12 mouse cellular contexts compared by ENCODE assay signal in genomic region chr5:122769101-122769568, GRCm38 (mm10). TPM values are rescaled to one million over a fixed set of nuclear protein-coding genes. Genes with fewer than 3 reads are reported as not detected.
DNase-seq lines count a peak whose midpoint lies in the region; ATAC-seq and TF ChIP-seq lines count a peak whose summit lies in the region.
"Had no signal": no experiment of that assay in that cellular context is flagged by ENCODE, and none has a peak within 500 bp of the region (broad histone marks: within the 10 kb centered on the region; RNA-seq: fewer than 3 reads in every experiment).

No protein-coding gene starts in this region.

- peak; percentile 22; the same call in 1 of the 2 replicates for ATAC-seq in heart, postnatal 0 days (ENCODE audit: insufficient read depth, low read depth)
- ATAC-seq in erythroblast, adult 5-6 weeks (replicated peaks; ENCODE audit: low FRiP score, poor library complexity, severe bottlenecking): peak; percentile 61
- ATAC-seq in megakaryocyte progenitor cell, adult 5-6 weeks (replicated peaks; ENCODE audit: poor library complexity): peak; percentile 78
- no peak for ATAC-seq in midbrain, postnatal 0 days (ENCODE audit: low FRiP score)
- no peak for ATAC-seq in hindbrain, embryonic 16.5 days
- ATAC-seq: inflammation-experienced regulatory T-cells, adult 6 months had no signal

- H3K9ac ChIP-seq in heart, postnatal 0 days (replicated peaks; ENCODE audit: low read depth, low read length): no peak overlapping the region
- no peak overlapping the region for H3K9ac ChIP-seq in ES-Bruce4 (ENCODE audit: low read depth, poor library complexity, severe bottlenecking)
- H3K9ac ChIP-seq in midbrain, postnatal 0 days (replicated peaks; ENCODE audit: low read length, poor library complexity, severe bottlenecking): no peak overlapping the region
- H3K9ac ChIP-seq in hindbrain, embryonic 16.5 days (ENCODE audit: low read depth, low read length): no peak overlapping the region

- WGBS in heart, postnatal 0 days: 84% methylated on average over 15 of the region's 15 CpGs
- WGBS in midbrain, postnatal 0 days: 89% methylated on average over 15 of the region's 15 CpGs
- WGBS in hindbrain, embryonic 16.5 days: 85% methylated on average over 15 of the region's 15 CpGs

- no peak overlapping the region for H3K4me2 ChIP-seq in heart, postnatal 0 days (ENCODE audit: low read depth, low read length)
- H3K4me2 ChIP-seq in midbrain, postnatal 0 days (ENCODE audit: low read depth, low read length, poor library complexity, severe bottlenecking): no peak overlapping the region
- H3K4me2 ChIP-seq in hindbrain, embryonic 16.5 days (ENCODE audit: low read length): no peak overlapping the region

- no peak for TF ChIP-seq CTCF in heart, postnatal 0 days (IDR thresholded peaks at IDR 0.05; ENCODE audit: low read depth)
- no peak for TF ChIP-seq CTCF in ES-Bruce4 (IDR thresholded peaks at IDR 0.05; ENCODE audit: low read depth, low read length)
- no peak for TF ChIP-seq CTCF in midbrain, postnatal 0 days (IDR thresholded peaks at IDR 0.05)

- no peaks in the 10 kb centered on the region for H3K9me3 ChIP-seq in heart, postnatal 0 days (replicated peaks; ENCODE audit: control insufficient read depth, low read length)
- no peaks in the 10 kb centered on the region for H3K9me3 ChIP-seq in ES-Bruce4 (replicated peaks; ENCODE audit: control insufficient read depth, insufficient read depth, low read length, poor library complexity, severe bottlenecking)
- no peaks in the 10 kb centered on the region for H3K9me3 ChIP-seq in midbrain, postnatal 0 days (ENCODE audit: low read length)
- no peaks in the 10 kb centered on the region for H3K9me3 ChIP-seq in hindbrain, embryonic 16.5 days (ENCODE audit: control insufficient read depth, low read length)

- no peak for TF ChIP-seq EP300 in heart, postnatal 0 days (IDR thresholded peaks at IDR 0.05; ENCODE audit: low read depth)
- TF ChIP-seq EP300 in ES-Bruce4 (IDR thresholded peaks at IDR 0.05; ENCODE audit: insufficient read depth, low read depth, low read length): 0 out of 2 replicates have a peak, but pooled peaks have one; percentile 20

- DNase-seq in heart, postnatal 0 days (ENCODE audit: low spot score): no peak
- DNase-seq in heart, postnatal 36 days: no peak
- DNase-seq in midbrain, postnatal 0 days (ENCODE audit: low spot score): no peak
- DNase-seq in right cerebral cortex, adult 2 months (ENCODE audit: low spot score in 2 of 2): no peak
- DNase-seq: cerebellum, adult 9-10 months; gastrocnemius, adult 2 months; right cerebral cortex, adult 18-20 months had no signal

- intact Hi-C loops in heart, postnatal 36 days (cut with DNase I): no loop called here

- H3K36me3 ChIP-seq in heart, postnatal 0 days (replicated peaks; ENCODE audit: control insufficient read depth, insufficient read depth, low read length): 0 out of 2 replicates have a peak, but pooled peaks cover 3% of the 10 kb centered on the region
- H3K36me3 ChIP-seq in ES-Bruce4 (ENCODE audit: control insufficient read depth, insufficient read depth, low read length, poor library complexity, severe bottlenecking): no peaks in the 10 kb centered on the region
- H3K36me3 ChIP-seq in midbrain, postnatal 0 days (ENCODE audit: insufficient read depth, low read length): no peaks in the 10 kb centered on the region; the same call in 1 of the 2 replicates
- no peaks in the 10 kb centered on the region for H3K36me3 ChIP-seq in hindbrain, embryonic 16.5 days (ENCODE audit: control insufficient read depth, insufficient read depth, low read length)

- no peaks in the 10 kb centered on the region for H3K27me3 ChIP-seq in heart, postnatal 0 days (ENCODE audit: control insufficient read depth, insufficient read depth, low read length)
- H3K27me3 ChIP-seq in ES-Bruce4 (ENCODE audit: control insufficient read depth, insufficient read depth, low read length, poor library complexity, severe bottlenecking): no peaks in the 10 kb centered on the region
- no peaks in the 10 kb centered on the region for H3K27me3 ChIP-seq in midbrain, postnatal 0 days (ENCODE audit: insufficient read depth, low read length)
- H3K27me3 ChIP-seq in hindbrain, embryonic 16.5 days (replicated peaks; ENCODE audit: control insufficient read depth, insufficient read depth, low read length): no peaks in the 10 kb centered on the region

- H3K4me3 ChIP-seq in heart, postnatal 0 days (ENCODE audit: low read depth, low read length): no peak overlapping the region
- H3K4me3 ChIP-seq in ES-Bruce4 (ENCODE audit: low read depth, low read length): peak overlapping the region; percentile 22; the same call in 1 of the 2 replicates
- no peak overlapping the region for H3K4me3 ChIP-seq in midbrain, postnatal 0 days (ENCODE audit: low read depth, low read length)
- H3K4me3 ChIP-seq in hindbrain, embryonic 16.5 days (ENCODE audit: low read length): no peak overlapping the region
- H3K4me3 ChIP-seq: gastrocnemius, adult 2 months had no signal

- peaks cover 6% of the 10 kb centered on the region; the same call in 1 of the 2 replicates for H3K4me1 ChIP-seq in heart, postnatal 0 days (ENCODE audit: control insufficient read depth, insufficient read depth)
- H3K4me1 ChIP-seq in ES-Bruce4 (ENCODE audit: control insufficient read depth, insufficient read depth, low read length): peaks cover 2% of the 10 kb centered on the region
- no peaks in the 10 kb centered on the region; the same call in 1 of the 2 replicates for H3K4me1 ChIP-seq in midbrain, postnatal 0 days (ENCODE audit: insufficient read depth, low read length)
- peaks cover 6% of the 10 kb centered on the region; the same call in 1 of the 2 replicates for H3K4me1 ChIP-seq in hindbrain, embryonic 16.5 days (ENCODE audit: control insufficient read depth, insufficient read depth, low read depth, low read length)

- H3K27ac ChIP-seq in heart, postnatal 0 days (ENCODE audit: low read depth): no peak overlapping the region
- H3K27ac ChIP-seq in ES-Bruce4 (ENCODE audit: insufficient read depth, low read length): no peak overlapping the region
- no peak overlapping the region for H3K27ac ChIP-seq in midbrain, postnatal 0 days (ENCODE audit: low read depth, low read length)
- no peak overlapping the region for H3K27ac ChIP-seq in hindbrain, embryonic 16.5 days (ENCODE audit: low read depth, low read length)

- no peak for TF ChIP-seq POLR2A in ES-Bruce4 (IDR thresholded peaks at IDR 0.05; ENCODE audit: insufficient read depth, low read length)

RNA-seq across cellular contexts. Expression of gene Camkk2, which starts 10.1 kb away (rescaled TPM):
- total RNA-seq in heart, postnatal 0 days (2014; rRNA removed; ENCODE audit: low replicate concordance): 9.3 and 24.0 TPM in 2 replicates
- polyA plus RNA-seq in heart, postnatal 0 days (2015; fragmentation: Nextera tagmentation; extraction: Ambion mirVana): 11.7 and 13.0 TPM in 2 replicates
- total RNA-seq in heart, postnatal 36 days (2021): 10 to 100 TPM in 1 of 2 experiments, 1 to 10 TPM in 1; 9.2 to 11.2 TPM
- polyA plus RNA-seq in ES-Bruce4 (2011; ENCODE audit: insufficient read depth, insufficient read length, low read depth, missing spikeins): 24.4 and 26.2 TPM in 2 replicates
- total RNA-seq in erythroblast, adult 5-6 weeks (2015; ENCODE audit: low replicate concordance): 10.9 and 24.0 TPM in 2 replicates
- 12.8 and 21.6 TPM in 2 replicates for total RNA-seq in erythroblast, adult 5-6 weeks (2017; ENCODE audit: low replicate concordance)
- total RNA-seq in megakaryocyte progenitor cell, adult 5-6 weeks (2015): 29.4 and 30.7 TPM in 2 replicates
- total RNA-seq in megakaryocyte progenitor cell, adult 5-6 weeks (2017): 23.2 and 34.3 TPM in 2 replicates
- 70.5 and 70.9 TPM in 2 replicates for total RNA-seq in midbrain, postnatal 0 days (2014; rRNA removed)
- 66.8 and 67.5 TPM in 2 replicates for polyA plus RNA-seq in midbrain, postnatal 0 days (2015; fragmentation: Nextera tagmentation; extraction: Ambion mirVana)
- 68.1 and 69.3 TPM in 2 replicates for polyA plus RNA-seq in hindbrain, embryonic 16.5 days (2015; fragmentation: Nextera tagmentation; extraction: Ambion mirVana)

RNA-seq across cellular contexts. Expression of gene Anapc5, which starts 52.0 kb away (rescaled TPM):
- total RNA-seq in heart, postnatal 0 days (2014; rRNA removed; ENCODE audit: low replicate concordance): 380 and 418 TPM in 2 replicates
- 195 and 213 TPM in 2 replicates for polyA plus RNA-seq in heart, postnatal 0 days (2015; fragmentation: Nextera tagmentation; extraction: Ambion mirVana)
- 100 to 1,000 TPM; 163 to 171 TPM for total RNA-seq in heart, postnatal 36 days (2021)
- 344 and 397 TPM in 2 replicates for polyA plus RNA-seq in ES-Bruce4 (2011; ENCODE audit: insufficient read depth, insufficient read length, low read depth, missing spikeins)
- total RNA-seq in erythroblast, adult 5-6 weeks (2015; ENCODE audit: low replicate concordance): 76.7 and 89.7 TPM in 2 replicates
- total RNA-seq in erythroblast, adult 5-6 weeks (2017; ENCODE audit: low replicate concordance): 116 and 153 TPM in 2 replicates
- 193 and 210 TPM in 2 replicates for total RNA-seq in megakaryocyte progenitor cell, adult 5-6 weeks (2015)
- 298 and 322 TPM in 2 replicates for total RNA-seq in megakaryocyte progenitor cell, adult 5-6 weeks (2017)
- 463 and 516 TPM in 2 replicates for total RNA-seq in midbrain, postnatal 0 days (2014; rRNA removed)
- 461 and 464 TPM in 2 replicates for polyA plus RNA-seq in midbrain, postnatal 0 days (2015; fragmentation: Nextera tagmentation; extraction: Ambion mirVana)
- polyA plus RNA-seq in hindbrain, embryonic 16.5 days (2015; fragmentation: Nextera tagmentation; extraction: Ambion mirVana): 495 and 497 TPM in 2 replicates

Comparison
In these comparisons a context has a peak if more than half of its experiments do, and no peak if none do; other contexts are left out.
1. ATAC-seq: peak in heart, postnatal 0 days (single experiment), erythroblast, adult 5-6 weeks (single experiment) and megakaryocyte progenitor cell, adult 5-6 weeks (single experiment); none in midbrain, postnatal 0 days (single experiment) and hindbrain, embryonic 16.5 days (single experiment).